Mouse (Mus musculus) cortical plate, adult 2 months (tissue): ENCODE results near the gene Tle3.

ENCODE experiments used
- CTCF ChIP-seq: fragments of 200-500 bp; IDR thresholded peaks from 2 replicates; pipeline ENCODE4 v1.5.1; 2011; ENCODE audit warnings: mild to moderate bottlenecking, control low read depth, low read length; ENCODE audit not compliant: insufficient read depth; ENCODE audit errors: extremely low read depth
- POLR2A ChIP-seq: fragments of 200-500 bp; IDR thresholded peaks from 2 replicates; pipeline ENCODE4 v1.6.1; 2011; ENCODE audit warnings: mild to moderate bottlenecking, low read length, control low read depth; ENCODE audit not compliant: insufficient read depth; ENCODE audit errors: extremely low read depth

GRCm38 (mm10) chr9:61375802-61376561, 3.8 kb downstream of the Tle3 start:
- TF ChIP-seq CTCF: no peak
- no peak for TF ChIP-seq POLR2A
